Mouse (Mus musculus): ENCODE results near the gene Faim2.

Gene Faim2

DNA sequence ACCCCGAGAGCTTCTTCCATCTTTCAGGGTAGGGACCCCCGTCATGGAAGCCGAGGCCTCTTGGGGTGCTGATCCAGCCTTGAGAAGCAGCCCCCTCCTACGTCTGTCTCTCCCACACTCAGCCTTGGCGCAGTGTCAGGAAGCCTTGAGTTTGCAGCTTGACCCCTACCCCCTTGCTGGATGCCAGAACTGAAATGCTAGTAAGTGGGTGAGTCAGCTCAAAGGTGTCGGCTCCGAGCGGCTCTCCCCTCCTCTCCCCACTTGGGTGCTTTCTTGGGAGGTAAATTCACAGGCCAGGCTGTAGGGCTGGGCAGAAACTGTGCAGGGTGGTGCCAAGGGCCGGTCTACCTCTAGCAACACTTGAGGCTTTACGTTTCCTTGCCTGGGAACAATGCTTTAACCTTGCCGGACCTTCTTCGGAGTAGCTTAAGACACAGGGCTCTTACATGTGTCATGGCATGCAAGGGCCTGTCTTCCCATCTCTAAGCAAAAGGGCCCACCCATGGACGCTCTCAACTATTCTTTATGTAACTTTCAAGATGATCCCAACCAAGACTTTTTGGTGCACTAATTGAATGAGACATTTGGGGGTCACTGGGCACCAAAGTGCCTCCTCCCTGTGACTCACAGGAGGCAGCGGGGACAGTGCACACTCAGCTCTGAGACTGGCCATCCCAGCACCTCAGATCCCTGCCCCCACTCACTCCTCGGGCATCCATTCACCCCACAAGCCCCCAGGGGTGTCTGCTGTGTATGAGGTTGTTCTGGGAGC lies 22.5 kb downstream of the Faim2 start:
- no peak for ATAC-seq (ENCODE audit: low TSS enrichment)

- no peak for ATAC-seq (ENCODE audit: low TSS enrichment)
Measured at GRCm38 (mm10) chr15:99503256-99503655, 24.7 kb downstream of the Faim2 start.

- no peak for ATAC-seq (ENCODE audit: low TSS enrichment)
Measured at GRCm38 (mm10) chr15:99502311-99502831, 25.6 kb downstream of the Faim2 start.

GRCm38 (mm10) chr15:99501292-99502260 lies 26.4 kb downstream of the Faim2 start:
- ATAC-seq (ENCODE audit: low TSS enrichment), result peak; percentile 22

GRCm38 (mm10) chr15:99500320-99500719 lies 27.6 kb downstream of the Faim2 start:
- ATAC-seq (ENCODE audit: low TSS enrichment), result no peak

- no peak for ATAC-seq (ENCODE audit: low TSS enrichment)
Measured at GRCm38 (mm10) chr15:99499726-99500125, 28.2 kb downstream of the Faim2 start.

GRCm38 (mm10) chr15:99498781-99499180 lies 29.2 kb downstream of the Faim2 start:
- no peak for ATAC-seq (ENCODE audit: low TSS enrichment)

GRCm38 (mm10) chr15:99498356-99498755 lies 29.6 kb downstream of the Faim2 start:
- peak; percentile 11; the same call in 1 of the 2 replicates for ATAC-seq (ENCODE audit: low TSS enrichment)

GRCm38 (mm10) chr15:99497527-99498242 lies 30.3 kb downstream of the Faim2 start:
- peak; percentile 39 for ATAC-seq (ENCODE audit: low TSS enrichment)

GRCm38 (mm10) chr15:99497061-99497460 lies 30.9 kb downstream of the Faim2 start:
- ATAC-seq (ENCODE audit: low TSS enrichment), result peak; percentile 31

DNA sequence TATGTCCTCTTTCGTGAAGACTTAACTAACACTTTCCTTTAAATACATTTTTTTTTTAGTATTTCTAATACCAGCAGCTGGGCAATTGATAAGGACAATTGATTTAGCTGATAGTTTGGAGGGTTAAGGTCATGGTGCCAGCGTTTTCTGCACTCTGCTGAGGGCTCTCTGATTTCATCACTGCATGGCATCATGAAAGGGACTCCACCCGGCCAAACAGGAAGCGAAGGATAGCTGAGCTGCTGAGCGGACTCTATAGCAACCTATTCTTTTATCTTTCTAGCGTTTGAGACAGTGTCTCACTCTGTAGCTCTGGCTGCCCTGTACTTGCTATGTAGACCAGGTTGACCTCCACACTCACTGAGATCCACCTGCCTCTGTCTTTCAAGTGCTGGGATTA lies 43.2 kb downstream of the Faim2 start:
- no peak for ATAC-seq (ENCODE audit: low TSS enrichment)

DNA sequence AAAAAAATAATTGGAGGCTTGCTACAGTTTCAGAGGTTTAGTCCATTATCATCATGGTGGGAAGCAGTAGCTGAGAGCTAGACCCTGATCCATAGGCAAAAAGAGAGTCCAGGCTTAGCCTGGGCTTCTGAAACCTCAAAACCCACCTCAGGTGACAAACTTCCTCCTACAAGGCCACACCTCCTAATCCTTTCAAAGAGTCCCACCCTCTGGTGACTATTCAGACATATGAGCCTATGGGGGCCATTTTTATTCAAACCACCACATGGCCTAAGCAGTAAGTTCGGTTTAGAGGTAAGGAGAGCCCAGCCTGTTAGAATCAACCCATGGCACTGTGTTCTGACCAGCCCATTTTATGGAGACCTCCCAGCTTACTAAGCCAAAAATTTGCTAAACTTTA lies 52.2 kb downstream of the Faim2 start:
- no peak for ATAC-seq (ENCODE audit: low TSS enrichment)

- ATAC-seq (ENCODE audit: low TSS enrichment), result peak; percentile 86
Measured at GRCm38 (mm10) chr15:99474576-99474926, 53.4 kb downstream of the Faim2 start, which contains the start of gene Bcdin3d. Bcdin3d (minus strand) TSS chr15:99474730.

DNA sequence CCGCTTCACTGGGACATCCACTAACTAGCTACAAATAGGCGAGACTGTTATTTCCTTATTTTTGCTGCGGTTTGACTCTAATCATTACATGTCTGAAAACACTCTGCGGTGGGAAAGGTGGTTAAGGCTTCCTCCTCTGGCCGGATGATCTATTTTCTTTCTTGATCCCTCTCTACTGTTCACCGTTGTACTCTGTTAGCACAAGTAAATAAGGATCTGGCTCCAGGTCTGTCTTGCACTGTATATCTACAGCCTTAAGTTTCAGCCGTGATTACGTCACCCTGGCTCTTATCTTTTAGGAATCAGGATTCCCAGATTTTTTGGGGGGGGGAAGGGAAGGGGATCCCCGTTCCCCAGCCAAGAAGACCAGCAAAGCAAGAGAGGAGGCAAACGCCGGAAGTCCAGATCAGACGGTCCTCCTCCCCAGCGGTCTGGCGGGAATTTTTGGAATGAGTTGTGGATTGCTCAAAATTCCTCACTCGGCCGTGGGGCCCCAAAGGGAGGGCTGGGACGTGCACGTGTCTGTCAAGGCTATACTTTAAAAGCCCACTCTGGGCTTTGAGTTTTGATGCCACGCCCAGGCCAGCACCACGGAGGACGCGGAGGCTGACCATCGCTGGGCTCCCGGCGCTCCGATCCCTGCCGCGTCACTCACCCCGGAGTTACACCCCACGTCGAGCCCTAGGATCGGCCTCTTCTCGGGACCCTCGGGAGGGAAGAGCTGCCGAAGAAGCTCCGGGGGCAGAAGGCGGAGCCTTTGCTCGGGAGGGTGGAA lies 54.0 kb downstream of the Faim2 start:
- peak; percentile 56 for ATAC-seq (ENCODE audit: low TSS enrichment)

GRCm38 (mm10) chr15:99472972-99473371 lies 55.0 kb downstream of the Faim2 start:
- no peak for ATAC-seq (ENCODE audit: low TSS enrichment)

DNA sequence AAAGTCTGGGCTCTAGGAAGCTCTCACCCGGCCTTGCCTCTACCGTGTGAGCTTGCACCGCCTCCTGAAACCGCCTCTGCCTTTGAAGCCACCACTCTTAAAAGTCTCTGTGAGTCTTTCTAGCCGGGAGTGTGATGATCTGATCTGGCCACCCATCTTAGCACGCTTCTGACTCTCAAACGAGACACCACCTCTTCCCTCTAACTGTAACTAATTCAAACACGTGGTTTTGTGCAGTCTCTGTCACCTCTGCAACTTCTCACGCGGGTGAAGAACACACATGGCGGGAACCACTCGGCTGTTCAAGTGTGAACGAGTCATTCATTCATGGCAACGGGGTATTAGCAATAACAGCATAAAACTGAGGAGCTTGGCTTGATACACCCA lies 56.3 kb downstream of the Faim2 start:
- no peak for ATAC-seq (ENCODE audit: low TSS enrichment)

DNA sequence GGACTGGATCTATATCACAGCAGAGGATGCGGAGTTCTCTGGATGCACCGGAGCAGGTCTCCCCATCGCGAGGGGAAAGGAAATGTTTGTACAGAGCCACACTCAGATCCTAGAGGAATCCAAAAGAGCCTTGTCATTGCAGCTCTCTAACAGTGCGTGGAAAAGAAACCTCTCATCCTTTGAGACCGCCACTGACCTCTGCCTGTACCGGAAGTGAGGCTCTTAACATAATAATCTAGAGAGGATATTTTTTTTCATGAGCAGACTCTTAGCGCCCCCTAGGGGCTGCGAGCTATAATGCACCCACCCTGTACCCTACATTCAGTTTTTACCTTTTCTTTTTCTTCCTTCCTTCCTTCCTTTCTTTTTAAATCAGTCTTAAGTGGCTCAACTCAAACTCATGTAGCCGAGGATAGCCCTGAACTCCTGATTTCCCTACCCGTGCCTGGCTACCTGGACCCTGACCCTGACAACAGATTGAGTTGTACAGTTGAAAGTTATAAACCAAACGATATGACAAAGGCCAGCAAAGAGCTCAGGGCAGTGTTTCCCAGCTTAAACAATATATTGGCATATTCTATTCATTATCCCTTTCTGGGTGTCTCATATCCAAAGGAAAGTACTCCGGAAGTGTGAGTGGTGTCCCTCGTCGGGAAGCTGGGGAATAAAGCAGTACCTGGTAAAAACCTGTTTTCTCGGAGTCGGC lies 56.8 kb downstream of the Faim2 start:
- ATAC-seq (ENCODE audit: low TSS enrichment), result 0 out of 2 replicates have a peak, but pooled peaks have one; percentile 19

GRCm38 (mm10) chr15:99470224-99470761 lies 57.7 kb downstream of the Faim2 start:
- no peak for ATAC-seq (ENCODE audit: low TSS enrichment)

DNA sequence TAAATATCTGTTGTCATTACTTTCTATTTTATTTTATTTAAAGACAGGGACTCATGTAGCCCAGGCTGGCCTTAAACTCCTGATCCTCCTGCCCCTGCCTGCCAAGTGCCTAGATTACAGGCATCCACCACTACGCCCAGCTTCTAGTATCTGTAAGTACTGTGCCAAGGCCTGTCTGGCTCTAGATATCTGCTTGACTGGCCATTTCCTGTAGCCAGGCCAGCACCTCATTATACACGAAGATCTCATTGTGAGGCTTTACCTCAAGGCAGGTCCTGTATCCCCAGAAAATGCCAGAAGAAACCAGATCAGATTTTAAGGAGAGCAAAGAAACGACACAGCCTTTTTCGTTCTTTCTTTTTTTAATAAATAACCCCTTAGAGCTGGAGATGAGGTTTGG lies 58.2 kb downstream of the Faim2 start:
- ATAC-seq (ENCODE audit: low TSS enrichment), result no peak

GRCm38 (mm10) chr15:99469067-99469466 lies 58.9 kb downstream of the Faim2 start:
- peak; percentile 58; the same call in 1 of the 2 replicates for ATAC-seq (ENCODE audit: low TSS enrichment)

Measured in frontal cortex, adult (tissue).